Mouse (Mus musculus): Measurements from ENCODE around the gene Agpat4.

DNA sequence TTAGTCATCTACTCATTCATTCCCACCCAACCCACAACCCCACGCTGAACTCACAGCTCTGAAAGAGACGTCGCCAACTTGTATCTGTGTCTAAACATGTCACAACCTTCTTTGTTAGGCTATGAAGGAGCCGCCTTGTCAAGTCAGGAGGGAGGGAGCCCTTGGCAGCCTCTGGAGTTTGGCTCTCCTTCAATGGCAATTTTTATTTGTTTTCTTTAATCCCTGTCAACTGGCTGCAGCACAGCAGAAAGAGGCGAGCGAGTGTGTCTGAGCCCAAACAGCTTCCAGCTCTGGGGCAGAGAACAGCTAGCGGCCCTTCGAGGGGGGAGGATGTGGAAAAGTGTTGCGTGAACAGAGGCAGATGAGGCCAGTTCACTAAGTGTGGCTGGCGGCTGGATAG lies 50.0 kb downstream of the Agpat4 start:
- TF ChIP-seq CTCF (IDR thresholded peaks at IDR 0.05; ENCODE audit: borderline replicate concordance, extremely low read depth, insufficient read depth, insufficient read length) (no peak), POLR2A (IDR thresholded peaks at IDR 0.05; ENCODE audit: borderline replicate concordance, extremely low read depth, insufficient read depth, insufficient read length, poor library complexity, severe bottlenecking) (no peak)

All from brain, embryonic 14.5 days (tissue).